Mouse (Mus musculus) limb, embryonic 14.5 days (tissue): ENCODE data around the gene 4931406P16Rik. TPM values are rescaled to one million over a fixed set of nuclear protein-coding genes. Genes with fewer than 3 reads are reported as not detected.

ENCODE experiments used
- ATAC-seq: fragments of 200-750 bp; cut with Nextera tagmentation; 2 replicates; pipeline ENCODE4 v1.8.0; 2017; ENCODE audit warnings: low read depth, moderate number of reproducible peaks, moderate TSS enrichment; ENCODE audit not compliant: low FRiP score
- DNase-seq: peaks from one replicate; pipeline ENCODE4 v3.0.0-alpha.2; 2015; ENCODE audit warnings: low spot score
- H3K27ac ChIP-seq: fragments of 300-500 bp; sonication (generic); replicated peaks from 2 replicates; pipeline ENCODE4 v1.5.1; 2014; ENCODE audit warnings: low read depth, mild to moderate bottlenecking, low read length, moderate library complexity, mixed read lengths
- H3K27me3 ChIP-seq: fragments of 300-500 bp; sonication (generic); 2 replicates; pipeline ENCODE4 v1.6.1; 2014; ENCODE audit warnings: low read length, mixed read lengths; ENCODE audit not compliant: control insufficient read depth, insufficient read depth
- H3K36me3 ChIP-seq: fragments of 300-500 bp; sonication (generic); 2 replicates; pipeline ENCODE4 v1.6.1; 2014; ENCODE audit warnings: mild to moderate bottlenecking, low read length, moderate library complexity, mixed read lengths; ENCODE audit not compliant: control insufficient read depth, insufficient read depth
- H3K4me1 ChIP-seq: fragments of 300-500 bp; sonication (generic); 2 replicates; pipeline ENCODE4 v1.6.1; 2014; ENCODE audit warnings: antibody characterized with exemption, low read length, mixed read lengths; ENCODE audit not compliant: control insufficient read depth, insufficient read depth
- H3K4me2 ChIP-seq: fragments of 300-500 bp; sonication (generic); replicated peaks from 2 replicates; pipeline ENCODE4 v1.6.1; 2014; ENCODE audit warnings: low read depth, mild to moderate bottlenecking, low read length, moderate library complexity; ENCODE audit not compliant: severe bottlenecking
- H3K4me3 ChIP-seq: fragments of 300-500 bp; sonication (generic); replicated peaks from 2 replicates; pipeline ENCODE4 v1.5.1; 2014; ENCODE audit warnings: low read length
- H3K9ac ChIP-seq: fragments of 300-500 bp; sonication (generic); 2 replicates; pipeline ENCODE4 v1.6.1; 2014; ENCODE audit warnings: mild to moderate bottlenecking, low read depth, low read length, moderate library complexity; ENCODE audit not compliant: severe bottlenecking
- H3K9me3 ChIP-seq: fragments of 300-500 bp; sonication (generic); 2 replicates; pipeline ENCODE4 v1.6.1; 2016; ENCODE audit warnings: low read length; ENCODE audit not compliant: control insufficient read depth
- POLR2A ChIP-seq: fragments of 200-500 bp; IDR thresholded peaks from 2 replicates; pipeline ENCODE4 v1.8.0; 2012; ENCODE audit warnings: inconsistent platforms, mild to moderate bottlenecking, moderate library complexity, borderline replicate concordance; ENCODE audit not compliant: insufficient read depth, insufficient read length; ENCODE audit errors: extremely low read depth
- WGBS: fragments of 180-500 bp; shearing (Covaris S2); extraction: QIAGEN DNeasy Blood & Tissue Kit; methylation state at CpG from one replicate; pipeline ENCODE4 v1.1.7; 2014; 5-methylcytosine and 5-hydroxymethylcytosine counted together
- polyA plus RNA-seq, 2 experiments: library from polyadenylated mRNA; depleted of rRNA in 1 of 2; stranded (reverse) in 1 of 2; unstranded in 1 of 2; fragments of >200 nt; fragmentation: Nextera tagmentation in 1 of 2; extraction: Ambion mirVana in 1 of 2; gene quantifications; 2 replicates each; pipeline versions ENCODE4 v1.2.1 to v1.2.3; 2012 to 2014

The 4931406P16Rik gene
- polyA plus RNA-seq, 2 experiments: 31.6 to 34.3 TPM

GRCm38 (mm10) chr7:34255916-34256315 lies 57.4 kb downstream of the 4931406P16Rik start:
- H3K27ac ChIP-seq: no peak overlapping the region
- TF ChIP-seq POLR2A: no peak
- H3K4me1 ChIP-seq: 0 out of 2 replicates have a peak, but pooled peaks cover 10% of the 10 kb centered on the region
- no peaks in the 10 kb centered on the region for H3K27me3 ChIP-seq
- H3K9me3 ChIP-seq: no peaks in the 10 kb centered on the region
- no peak overlapping the region for H3K4me2 ChIP-seq
- DNase-seq (no peak), ATAC-seq (no peak)
- WGBS: 91% methylated on average over 1 of the region's 1 CpGs
- no peak overlapping the region for H3K4me3 ChIP-seq
- peaks cover 55% of the 10 kb centered on the region for H3K36me3 ChIP-seq
- no peak overlapping the region for H3K9ac ChIP-seq

GRCm38 (mm10) chr7:34255137-34255536 lies 58.2 kb downstream of the 4931406P16Rik start:
- no peak overlapping the region for H3K27ac ChIP-seq
- no peaks in the 10 kb centered on the region for H3K9me3 ChIP-seq
- no peaks in the 10 kb centered on the region for H3K27me3 ChIP-seq
- no peak for ATAC-seq
- H3K9ac ChIP-seq: no peak overlapping the region
- no peak for DNase-seq
- no peak overlapping the region for H3K4me3 ChIP-seq
- peaks cover 57% of the 10 kb centered on the region for H3K36me3 ChIP-seq
- H3K4me1 ChIP-seq: 0 out of 2 replicates have a peak, but pooled peaks cover 10% of the 10 kb centered on the region
- H3K4me2 ChIP-seq: no peak overlapping the region
- 67% methylated on average over 3 of the region's 3 CpGs for WGBS
- no peak for TF ChIP-seq POLR2A

- no peak overlapping the region for H3K27ac ChIP-seq
- H3K9ac ChIP-seq: no peak overlapping the region
- ATAC-seq (0 out of 2 replicates have a peak, but pooled peaks have one; percentile 68), DNase-seq (peak; percentile 64)
- H3K4me2 ChIP-seq: no peak overlapping the region
- no peak for TF ChIP-seq POLR2A
- H3K36me3 ChIP-seq: peaks cover 58% of the 10 kb centered on the region
- no peaks in the 10 kb centered on the region for H3K27me3 ChIP-seq
- H3K4me3 ChIP-seq: no peak overlapping the region
- 70% methylated on average over 2 of the region's 2 CpGs for WGBS
- no peaks in the 10 kb centered on the region for H3K4me1 ChIP-seq
- no peaks in the 10 kb centered on the region for H3K9me3 ChIP-seq
These were observed 61.3 kb downstream of the 4931406P16Rik start for GRCm38 (mm10) chr7:34252030-34252429.

GRCm38 (mm10) chr7:34250738-34251137 lies 62.6 kb downstream of the 4931406P16Rik start, which contains the start of gene Gm6096:
TSS of gene Gm6096 (plus strand) at chr7:34251038.
- 94% methylated on average over 7 of the region's 7 CpGs for WGBS
- DNase-seq (no peak), ATAC-seq (no peak)
- TF ChIP-seq POLR2A: no peak
- Histone ChIP-seq H3K4me1 (no peaks in the 10 kb centered on the region), H3K27ac (no peak within 1 kb of the TSS), H3K27me3 (no peaks in the 10 kb centered on the region), H3K9ac (no peak within 1 kb of the TSS), H3K4me3 (no peak within 1 kb of the TSS), H3K4me2 (no peak within 1 kb of the TSS), H3K9me3 (no peaks in the 10 kb centered on the region), H3K36me3 (peaks cover 56% of the 10 kb centered on the region)

- H3K9me3 ChIP-seq: no peaks in the 10 kb centered on the region
- H3K27ac ChIP-seq: no peak overlapping the region
- no peak overlapping the region for H3K9ac ChIP-seq
- H3K4me2 ChIP-seq: no peak overlapping the region
- 89% methylated on average over 3 of the region's 3 CpGs for WGBS
- peaks cover 56% of the 10 kb centered on the region for H3K36me3 ChIP-seq
- no peaks in the 10 kb centered on the region for H3K4me1 ChIP-seq
- ATAC-seq (no peak), DNase-seq (no peak)
- H3K4me3 ChIP-seq: no peak overlapping the region
- no peak for TF ChIP-seq POLR2A
- H3K27me3 ChIP-seq: no peaks in the 10 kb centered on the region
These were observed 66.4 kb downstream of the 4931406P16Rik start for GRCm38 (mm10) chr7:34246870-34247499.
